Mouse (Mus musculus) urinary bladder, postnatal 25 days (tissue): ENCODE data around the gene Ssu72.
"Not testable (repeated sequence)": the region's sequence is repeated elsewhere in the genome, so short reads cannot be mapped to it uniquely, and the experiment has no call there.

Experiments used
- DNase-seq: peaks from one replicate; pipeline ENCODE4 v3.0.0; 2022; ENCODE audit warnings: low spot score

Gene Ssu72

GRCm38 (mm10) chr4:155704721-155705591 is at the start of gene Ssu72:
TSS of gene Ssu72 (plus strand) at chr4:155704800.
- peak; percentile 93 for DNase-seq

- no peak for DNase-seq
Observed at GRCm38 (mm10) chr4:155656214-155656751, 48.3 kb upstream of the Ssu72 start.

GRCm38 (mm10) chr4:155658961-155659360 is 45.6 kb upstream of the Ssu72 start:
- DNase-seq = no peak

GRCm38 (mm10) chr4:155660641-155661040 is 44.0 kb upstream of the Ssu72 start:
- peak; percentile 45 for DNase-seq

GRCm38 (mm10) chr4:155666903-155667302 is 37.7 kb upstream of the Ssu72 start:
- no peak for DNase-seq

GRCm38 (mm10) chr4:155668689-155669597 is 35.7 kb upstream of the Ssu72 start, which contains the start of gene Mib2:
TSS of gene Mib2 (minus strand) at chr4:155669198.
- DNase-seq = peak; percentile 96

GRCm38 (mm10) chr4:155669598-155670075 is 35.0 kb upstream of the Ssu72 start:
- DNase-seq = no peak

- not testable (repeated sequence) for DNase-seq
Observed at GRCm38 (mm10) chr4:155670236-155670635, 34.4 kb upstream of the Ssu72 start.

GRCm38 (mm10) chr4:155672082-155672481 is 32.5 kb upstream of the Ssu72 start:
- no peak for DNase-seq

- DNase-seq = no peak
Observed at GRCm38 (mm10) chr4:155675991-155676390, 28.6 kb upstream of the Ssu72 start.

- DNase-seq = not testable (repeated sequence)
Observed at GRCm38 (mm10) chr4:155683670-155684277, 20.8 kb upstream of the Ssu72 start.

- not testable (repeated sequence) for DNase-seq
Observed at GRCm38 (mm10) chr4:155687764-155688163, 16.8 kb upstream of the Ssu72 start.

GRCm38 (mm10) chr4:155690571-155691375 is 13.8 kb upstream of the Ssu72 start:
- no peak for DNase-seq

- DNase-seq = no peak
Observed at GRCm38 (mm10) chr4:155692421-155692820, 12.2 kb upstream of the Ssu72 start.

- DNase-seq = peak; percentile 63
Observed at GRCm38 (mm10) chr4:155694111-155694481, 10.5 kb upstream of the Ssu72 start, which contains the start of gene Fndc10. TSS of gene Fndc10 (plus strand) at chr4:155694342.

- DNase-seq = peak; percentile 56
Observed at GRCm38 (mm10) chr4:155694482-155695401, 9.9 kb upstream of the Ssu72 start.

- no peak for DNase-seq
Observed at GRCm38 (mm10) chr4:155695531-155696062, 9.0 kb upstream of the Ssu72 start.

- DNase-seq = no peak
Observed at GRCm38 (mm10) chr4:155696261-155697255, 8.0 kb upstream of the Ssu72 start.
